ENCODE assay signal across 8 mouse cellular contexts in the genomic region with DNA sequence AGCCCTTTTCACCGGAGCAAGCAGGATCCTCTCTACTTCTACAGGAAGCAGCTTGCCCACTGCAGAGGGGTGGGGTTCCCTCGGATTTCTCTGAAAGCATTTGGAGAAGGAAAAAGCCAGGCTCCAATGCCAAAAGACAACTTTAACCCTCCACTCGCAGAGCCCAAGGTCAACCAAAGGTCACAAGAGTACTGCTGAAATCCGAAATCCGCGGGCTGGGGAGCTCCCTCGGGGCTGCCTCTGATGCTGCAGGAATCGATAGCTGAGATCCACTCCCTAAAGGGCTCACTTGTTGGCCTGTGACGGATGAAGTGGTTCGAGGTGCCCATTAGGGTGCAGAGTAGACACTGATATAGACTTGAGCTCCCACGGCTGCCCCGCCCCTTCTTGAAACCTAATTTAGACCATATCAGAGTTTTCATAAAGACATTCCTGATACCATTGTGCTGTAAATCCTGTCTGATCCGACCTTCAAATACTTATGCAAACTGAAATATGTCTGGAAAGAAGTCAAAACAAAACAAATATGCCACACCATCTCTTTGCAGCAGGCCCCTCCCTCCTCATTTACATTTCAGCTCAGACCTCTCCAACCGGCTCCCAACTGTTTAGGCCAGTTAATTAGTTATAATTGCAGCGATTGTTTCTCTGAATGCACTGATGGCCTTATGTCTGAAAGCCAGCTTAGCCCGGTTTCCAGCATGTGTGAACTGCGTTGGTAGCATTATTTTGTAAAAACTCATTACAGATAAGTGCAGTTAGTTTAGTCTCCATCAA.
DNase-seq lines count a peak whose midpoint lies in the region; ATAC-seq and TF ChIP-seq lines count a peak whose summit lies in the region.

No protein-coding gene starts in this region.

- ATAC-seq in intestine, postnatal 0 days, result no peak
- 0 out of 2 replicates have a peak, but pooled peaks have one; percentile 15 for ATAC-seq in stomach, embryonic 15.5 days (ENCODE audit: insufficient read depth, low FRiP score, low read depth)

- peak overlapping the region; percentile 25 for H3K4me2 ChIP-seq in intestine, postnatal 0 days (replicated peaks; ENCODE audit: low read depth)
- peak overlapping the region; percentile 43 for H3K4me2 ChIP-seq in stomach, embryonic 15.5 days

- 32% methylated on average over 17 of the region's 17 CpGs for whole genome bisulfite sequencing in intestine, postnatal 0 days
- 31% methylated on average over 17 of the region's 17 CpGs for WGBS in stomach, embryonic 15.5 days

- H3K4me3 ChIP-seq in intestine, postnatal 0 days (ENCODE audit: low read depth, low read length), result no peak overlapping the region
- no peak overlapping the region for H3K4me3 ChIP-seq in stomach, embryonic 15.5 days (replicated peaks)

- no peaks in the 10 kb centered on the region for H3K9me3 ChIP-seq in intestine, postnatal 0 days (ENCODE audit: control insufficient read depth)
- no peaks in the 10 kb centered on the region for H3K9me3 ChIP-seq in stomach, embryonic 15.5 days

- peak; percentile 39 for DNase-seq in adrenal gland, adult 2 months
- no peak for DNase-seq in adrenal gland, postnatal 25 days
- DNase-seq in thymus, postnatal 25 days, result peak; percentile 33
- DNase-seq in thymus, postnatal 4 days, result no peak
- no peak for DNase-seq in ovary, postnatal 10 days (ENCODE audit: low spot score)
- DNase-seq in cerebellum, adult 8-10 months, result no peak

- no peaks in the 10 kb centered on the region for H3K27me3 ChIP-seq in intestine, postnatal 0 days (replicated peaks; ENCODE audit: control insufficient read depth, insufficient read depth, low read length)
- H3K27me3 ChIP-seq in stomach, embryonic 15.5 days (replicated peaks), result no peaks in the 10 kb centered on the region

- H3K27ac ChIP-seq in intestine, postnatal 0 days (ENCODE audit: low read depth, low read length), result no peak overlapping the region
- H3K27ac ChIP-seq in stomach, embryonic 15.5 days, result peak overlapping the region; percentile 69

- no peaks in the 10 kb centered on the region for H3K36me3 ChIP-seq in intestine, postnatal 0 days (ENCODE audit: control insufficient read depth, insufficient read depth)
- no peaks in the 10 kb centered on the region for H3K36me3 ChIP-seq in stomach, embryonic 15.5 days

- no peak overlapping the region for H3K9ac ChIP-seq in intestine, postnatal 0 days (ENCODE audit: low read depth, low read length)
- H3K9ac ChIP-seq in stomach, embryonic 15.5 days, result no peak overlapping the region

- peaks cover 7% of the 10 kb centered on the region; the same call in 1 of the 2 replicates for H3K4me1 ChIP-seq in intestine, postnatal 0 days (replicated peaks; ENCODE audit: control insufficient read depth, insufficient read depth, low read length)
- peaks cover 20% of the 10 kb centered on the region for H3K4me1 ChIP-seq in stomach, embryonic 15.5 days

- TF ChIP-seq CTCF in intestine, postnatal 0 days (IDR thresholded peaks at IDR 0.05; ENCODE audit: low read depth), result no peak

Comparison
In these comparisons a context has a peak if more than half of its experiments do, and no peak if none do; other contexts are left out.
1. DNase-seq: peak in adrenal gland, adult 2 months (single experiment) and thymus, postnatal 25 days (single experiment); none in adrenal gland, postnatal 25 days (single experiment), thymus, postnatal 4 days (single experiment), ovary, postnatal 10 days (single experiment) and cerebellum, adult 8-10 months (single experiment).